Mouse (Mus musculus) cerebellum, adult 8-10 months (tissue): ENCODE measurements around the gene Aak1.

Experiments used
- DNase-seq: peaks from one replicate; pipeline ENCODE4 v3.0.0; 2022

The Aak1 gene

DNA sequence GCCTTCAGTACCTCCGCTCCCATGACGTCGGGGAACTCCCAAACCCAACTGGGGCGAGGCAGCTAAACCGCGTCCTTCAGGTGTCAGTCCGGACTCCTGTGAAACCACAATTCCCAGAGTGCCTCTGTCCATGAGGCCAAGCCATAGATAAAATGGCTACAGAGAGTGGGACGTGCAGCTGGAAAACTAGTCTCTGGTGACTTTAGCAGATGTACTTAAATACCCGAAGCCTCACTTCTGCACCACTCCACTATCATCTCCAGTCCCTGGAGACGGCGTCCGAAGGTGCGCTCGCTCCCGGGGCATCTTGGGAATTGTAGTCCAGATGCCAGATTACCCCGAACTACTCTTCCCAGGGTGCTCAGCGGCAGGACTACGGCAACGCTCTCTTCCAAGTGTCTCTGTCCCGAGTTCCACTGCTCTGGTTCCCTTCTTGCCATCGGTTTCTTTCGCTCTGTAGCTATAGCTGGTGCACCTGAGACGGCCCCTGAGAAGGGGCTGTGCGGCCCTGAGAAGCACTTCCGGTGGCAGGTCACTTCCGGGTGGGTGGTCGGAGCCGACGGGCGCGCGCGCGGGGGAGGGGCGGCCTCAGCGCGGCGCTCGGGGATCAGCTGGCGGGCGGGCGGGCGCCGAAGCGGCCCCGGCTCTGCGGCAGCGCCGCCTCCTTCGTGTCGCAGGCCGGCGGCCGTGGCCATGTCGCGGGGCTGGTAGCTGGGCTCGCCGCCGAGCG lies at the start of gene Aak1:
TSS of gene Aak1 (plus strand) at position 603 of the 730 bp plus-strand sequence.
- peak; percentile 91 for DNase-seq

DNA sequence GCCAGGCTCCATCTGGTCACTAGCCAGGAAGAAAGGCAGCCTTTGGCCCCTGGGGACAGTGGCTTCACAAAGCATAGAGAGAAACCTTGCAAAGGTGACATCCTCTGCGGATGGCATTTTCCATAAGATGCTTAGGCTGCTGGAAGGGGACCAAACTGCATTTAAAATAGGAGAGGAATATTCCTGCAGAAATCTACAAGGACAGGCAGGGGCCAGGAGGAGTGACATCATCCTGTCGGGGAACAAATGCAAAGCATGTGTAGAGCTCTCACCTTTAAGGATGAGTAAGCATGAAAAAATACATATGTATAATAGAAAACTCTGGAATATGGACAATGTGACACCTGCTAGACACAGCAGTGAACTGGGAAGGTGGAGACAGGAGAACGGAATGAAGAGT lies 48.9 kb upstream of the Aak1 start:
- no peak for DNase-seq

GRCm38 (mm10) chr6:86801431-86801830 lies 47.9 kb upstream of the Aak1 start:
- no peak for DNase-seq

- DNase-seq, result no peak
Observed at GRCm38 (mm10) chr6:86804646-86805045, 44.7 kb upstream of the Aak1 start.

DNA sequence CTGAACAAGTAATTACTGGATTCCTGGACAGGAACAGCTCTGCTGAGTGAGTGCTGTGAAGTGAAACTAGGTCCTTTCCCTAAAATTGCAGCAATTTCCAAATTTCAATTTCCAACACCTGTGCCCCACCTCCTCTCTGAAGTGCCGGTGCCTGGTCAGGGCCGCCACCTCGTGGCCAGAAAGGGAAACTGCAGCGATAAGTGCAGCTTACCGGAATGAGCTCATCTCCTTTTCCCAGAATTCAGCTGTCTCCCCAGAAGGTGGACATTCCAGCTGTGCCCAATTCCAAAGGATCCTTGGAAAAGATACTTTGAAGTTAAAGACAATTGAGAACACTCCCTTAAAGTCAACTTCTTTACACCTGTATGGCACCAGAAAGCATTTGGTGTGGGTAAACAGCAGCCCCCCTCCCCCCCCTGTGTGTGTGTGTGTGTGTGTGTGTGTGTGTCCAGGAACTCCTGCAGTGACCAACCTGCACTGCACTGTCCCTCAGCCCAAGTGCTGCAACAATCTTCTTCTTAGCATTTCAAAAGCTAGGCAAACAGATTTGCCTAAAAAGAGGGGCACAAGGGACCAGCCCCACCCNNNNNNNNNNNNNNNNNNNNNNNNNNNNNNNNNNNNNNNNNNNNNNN lies 42.7 kb upstream of the Aak1 start:
- DNase-seq, result peak; percentile 72

GRCm38 (mm10) chr6:86812919-86813318 lies 36.4 kb upstream of the Aak1 start:
- no peak for DNase-seq

DNA sequence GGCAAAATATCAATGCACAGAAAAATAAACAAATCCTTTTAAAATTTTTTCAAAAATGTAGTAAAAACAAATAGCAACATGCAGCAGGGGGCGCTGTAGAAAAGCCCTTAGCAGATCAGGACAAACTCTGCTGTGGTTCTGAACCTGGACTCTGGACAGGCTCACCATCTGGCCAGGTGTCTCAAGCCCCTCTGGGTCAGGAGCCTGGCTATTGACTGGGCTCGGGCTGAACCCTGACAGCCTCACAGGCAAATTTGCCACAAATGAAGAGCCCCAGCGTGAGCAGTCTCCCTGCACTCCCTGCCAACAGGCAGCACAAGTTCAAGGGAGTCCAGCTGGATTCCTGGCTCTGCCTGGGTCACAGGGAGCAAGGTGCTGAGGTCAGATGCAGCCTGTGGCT lies 36.0 kb upstream of the Aak1 start:
- peak; percentile 59 for DNase-seq

DNA sequence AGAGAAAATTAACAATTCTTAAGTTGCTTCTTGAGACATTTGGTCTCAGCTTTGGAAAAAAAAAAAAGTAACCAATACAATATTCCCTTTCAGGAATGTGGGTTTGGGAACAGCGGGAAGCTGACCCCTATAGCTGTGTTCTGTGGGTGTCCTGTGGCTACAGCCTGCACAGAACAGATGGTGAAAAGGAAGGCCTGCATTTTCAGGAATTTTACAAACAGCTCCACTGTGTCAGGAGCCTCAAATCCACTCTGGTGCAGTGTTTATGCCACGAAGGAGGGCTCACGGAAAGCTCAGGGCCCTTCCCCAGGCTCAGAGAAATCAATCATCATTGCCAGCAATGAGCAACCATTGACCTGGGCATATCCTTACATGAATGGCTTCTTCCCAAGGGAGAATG lies 34.4 kb upstream of the Aak1 start:
- DNase-seq, result no peak

GRCm38 (mm10) chr6:86815436-86815835 lies 33.9 kb upstream of the Aak1 start:
- no peak for DNase-seq

- DNase-seq, result no peak
Observed at GRCm38 (mm10) chr6:86816586-86816985, 32.7 kb upstream of the Aak1 start.

- no peak for DNase-seq
Observed at GRCm38 (mm10) chr6:86818914-86819313, 30.4 kb upstream of the Aak1 start.

GRCm38 (mm10) chr6:86819926-86820325 lies 29.4 kb upstream of the Aak1 start:
- no peak for DNase-seq

DNA sequence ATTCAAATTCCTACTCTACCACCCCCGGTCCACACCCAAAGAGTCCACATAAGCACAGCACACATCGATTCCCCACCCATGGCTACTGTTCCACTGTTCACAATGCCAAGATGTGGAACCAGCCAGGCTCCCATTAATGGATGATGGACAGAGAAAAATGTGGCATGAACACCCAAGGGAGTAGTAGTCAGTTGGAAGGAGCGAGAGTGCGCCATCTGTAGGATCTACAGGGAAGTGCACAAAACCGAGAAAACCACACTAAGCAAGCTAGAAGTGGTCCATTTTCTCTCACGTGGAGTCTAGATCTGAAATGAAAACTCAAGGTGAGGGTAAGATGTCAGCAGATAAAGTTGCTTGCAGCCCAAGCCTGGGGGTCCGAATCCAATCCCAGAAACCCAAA lies 28.6 kb upstream of the Aak1 start:
- DNase-seq, result no peak

DNA sequence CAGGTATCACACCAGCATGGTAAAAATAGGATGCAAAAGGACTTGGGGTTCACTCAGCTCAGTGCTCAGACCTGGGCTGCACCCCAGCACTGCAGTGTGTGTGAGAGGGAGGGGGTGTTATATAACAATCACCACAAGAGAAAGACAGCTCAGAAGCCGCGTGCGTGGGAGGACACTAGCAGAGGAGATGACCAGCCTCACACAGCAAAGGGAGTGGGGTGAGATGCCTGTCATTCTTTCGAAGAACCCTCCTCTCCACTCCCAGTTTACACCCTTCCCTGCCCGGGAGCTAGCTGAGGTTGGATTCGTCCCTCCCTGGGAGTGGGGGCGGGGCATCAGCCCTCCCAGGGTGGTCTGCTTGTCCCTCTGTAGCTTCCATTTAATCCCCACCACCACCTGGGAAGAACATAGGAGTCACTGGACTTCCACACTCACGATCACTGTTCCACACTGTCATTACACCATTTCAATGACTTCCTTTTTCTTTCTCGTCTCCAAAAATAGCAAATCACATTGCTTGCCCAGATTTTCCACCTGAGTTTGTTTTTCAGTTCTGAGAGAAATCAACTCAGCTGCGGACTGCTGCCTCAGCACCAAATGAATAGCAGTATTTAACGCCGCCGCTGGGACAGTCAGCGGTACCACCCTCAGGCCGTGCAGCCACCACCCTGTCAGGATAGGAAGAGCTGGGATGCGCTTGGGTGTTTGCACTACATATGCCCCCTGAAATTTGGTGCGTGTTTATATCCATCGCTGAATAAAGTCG lies 26.8 kb upstream of the Aak1 start:
- peak; percentile 82 for DNase-seq

GRCm38 (mm10) chr6:86823051-86823431 lies 26.3 kb upstream of the Aak1 start:
- no peak for DNase-seq

- no peak for DNase-seq
Observed at GRCm38 (mm10) chr6:86823824-86824223, 25.5 kb upstream of the Aak1 start.

GRCm38 (mm10) chr6:86824401-86824800 lies 24.9 kb upstream of the Aak1 start:
- DNase-seq, result no peak

DNA sequence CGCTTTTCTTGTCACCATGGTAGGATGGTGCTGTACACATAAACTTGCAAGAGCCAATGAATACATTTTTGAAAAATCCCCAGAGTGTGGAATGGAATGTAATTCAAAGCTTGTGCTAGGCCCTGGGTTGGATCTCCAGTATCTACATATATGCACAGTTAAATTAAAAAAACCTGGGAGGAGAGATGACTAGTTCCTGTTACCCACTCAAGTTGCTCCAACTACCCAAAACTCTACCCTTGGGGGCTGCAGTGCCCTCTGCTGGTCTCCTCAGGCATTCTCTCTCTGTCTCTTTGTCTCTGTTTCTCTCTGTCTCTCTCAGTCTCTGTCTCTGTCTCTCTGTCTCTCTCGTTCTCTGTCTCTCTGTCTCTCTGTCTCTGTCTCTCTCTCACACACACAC lies 21.9 kb upstream of the Aak1 start:
- no peak for DNase-seq

- no peak for DNase-seq
Observed at GRCm38 (mm10) chr6:86829768-86830167, 19.5 kb upstream of the Aak1 start.

GRCm38 (mm10) chr6:86830738-86831500 lies 18.4 kb upstream of the Aak1 start:
- no peak for DNase-seq

GRCm38 (mm10) chr6:86832802-86833502 lies 16.4 kb upstream of the Aak1 start:
- DNase-seq, result no peak

- no peak for DNase-seq
Observed at GRCm38 (mm10) chr6:86839089-86839488, 10.2 kb upstream of the Aak1 start.

GRCm38 (mm10) chr6:86841949-86842348 lies 7.4 kb upstream of the Aak1 start:
- DNase-seq, result no peak
